Mouse (Mus musculus) T-helper 1 cell (primary cell): ENCODE results near the gene Paics.
"Not testable (repeated sequence)": the region's sequence is repeated elsewhere in the genome, so short reads cannot be mapped to it uniquely, and the experiment has no call there.

Experiments used
- in situ Hi-C: fragments of 300-600 bp; cut with MboI, MseI; formaldehyde crosslinking; loops from one replicate; pipeline ENCODE4 v1.15.1; 2025; ENCODE audit warnings: high pct_unique_total_duplicates

The Paics gene

DNA sequence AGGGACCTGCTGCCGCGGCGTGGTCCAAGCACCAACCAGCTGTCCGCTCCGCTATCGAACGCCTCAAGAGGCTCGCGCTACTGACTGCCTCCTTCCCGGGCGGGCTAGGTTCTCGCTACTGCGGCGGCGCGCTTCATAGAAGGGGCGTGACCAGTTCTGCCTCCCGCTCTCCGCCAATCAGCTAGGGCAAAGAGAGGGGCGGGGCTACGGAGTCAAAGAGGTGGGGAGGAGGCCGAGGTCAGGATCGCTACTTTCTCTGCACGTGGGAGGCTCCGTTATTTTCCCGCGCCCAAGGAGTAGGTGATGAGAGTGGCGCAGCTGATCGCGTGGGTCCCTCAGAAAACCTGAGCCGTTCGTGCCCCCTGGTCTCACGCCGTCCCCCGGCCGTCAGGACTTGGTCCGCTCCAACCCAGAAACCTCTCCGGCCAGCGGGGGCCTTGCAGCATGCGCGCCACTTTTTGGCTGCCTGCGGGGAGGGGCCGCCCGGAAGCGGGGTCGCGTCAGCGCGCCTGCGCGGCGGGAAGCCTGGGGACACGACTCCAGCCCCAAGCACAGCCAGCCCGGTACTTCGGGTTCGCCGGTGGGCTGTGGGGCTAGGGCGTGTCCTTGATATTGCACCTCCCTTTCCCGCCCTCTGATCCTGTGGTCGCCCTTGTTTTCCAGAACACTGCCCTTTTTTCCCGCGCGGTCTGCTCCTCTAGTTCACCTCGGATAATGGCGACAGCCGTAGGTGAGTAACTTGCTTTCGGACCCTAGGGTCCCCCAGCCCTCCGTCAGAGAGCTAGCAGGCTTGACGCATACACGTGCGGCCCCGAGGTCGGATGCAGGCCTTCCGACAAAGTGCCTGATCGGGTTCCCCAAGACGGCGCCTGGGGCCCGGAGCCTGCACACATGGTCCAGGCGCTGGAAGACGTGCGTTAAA, at the start of gene Paics, which contains the start of gene Ppat:
Gene Paics, plus strand, starts transcription at position 202 of the 922 bp plus-strand sequence.
Gene Ppat, minus strand, starts transcription at position 473 of the 922 bp plus-strand sequence.
- in situ Hi-C loops = loop anchor here (10.0 kb wide), 1 partner anchor 47 kb away; the partner anchor contains the start of gene Aasdh

DNA sequence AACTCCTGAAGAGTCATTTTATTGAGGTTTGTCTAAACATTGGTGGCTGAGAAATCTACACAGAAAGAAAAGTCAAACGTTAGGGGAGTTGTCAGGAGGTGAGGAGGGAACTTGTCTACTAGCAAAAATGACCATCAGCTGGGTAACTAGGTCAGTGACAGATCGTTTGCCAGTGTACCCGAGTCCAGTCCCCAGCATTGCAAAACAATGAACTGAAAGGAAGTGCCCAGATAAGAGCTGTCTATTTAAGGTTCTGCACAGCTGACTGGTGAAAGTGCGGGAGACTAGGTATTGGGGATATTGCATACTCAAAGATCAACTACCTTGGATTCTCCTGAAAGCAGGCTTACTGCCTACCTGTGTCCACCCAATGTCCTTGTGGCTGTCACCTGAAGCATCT, 49.0 kb upstream of the Paics start:
- in situ Hi-C loops = loop anchor here (10.0 kb wide), 1 partner anchor 53 kb away; the partner anchor contains the start of genes Paics and Ppat

DNA sequence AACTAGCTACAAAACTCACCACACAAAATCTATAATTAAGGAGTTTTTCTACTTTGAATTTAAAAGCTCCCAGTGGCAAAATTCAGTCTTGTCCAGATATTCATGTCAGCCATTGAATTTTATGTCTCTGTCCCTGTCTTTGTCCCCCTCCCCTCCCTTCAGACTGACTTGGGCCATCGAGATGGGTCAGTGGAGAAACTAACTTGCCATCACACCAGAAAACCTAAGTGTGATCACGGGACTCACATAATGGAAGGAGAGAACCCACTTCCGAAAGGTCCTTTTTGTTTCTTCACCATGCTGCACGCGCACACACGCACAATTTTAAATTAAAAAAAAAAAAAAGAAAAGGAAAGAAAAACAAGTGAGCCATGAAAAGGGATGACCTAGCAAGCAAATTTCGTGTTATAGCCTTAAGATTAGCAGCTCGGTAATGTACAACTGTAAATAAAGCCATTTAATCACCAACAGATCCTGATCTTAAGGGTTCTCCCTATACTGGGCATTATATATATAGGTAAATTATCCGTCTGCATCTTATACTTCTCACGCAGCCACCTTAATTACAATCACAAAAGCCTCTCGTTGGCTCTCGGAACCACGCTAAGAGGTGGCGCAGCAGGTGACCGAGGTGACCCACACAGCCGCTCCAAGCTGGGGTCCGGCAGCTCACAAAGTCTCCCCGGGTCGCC, 46.2 kb upstream of the Paics start:
- in situ Hi-C loops = loop anchor here (10.0 kb wide), 1 partner anchor 50 kb away; the partner anchor contains the start of genes Paics and Ppat

DNA sequence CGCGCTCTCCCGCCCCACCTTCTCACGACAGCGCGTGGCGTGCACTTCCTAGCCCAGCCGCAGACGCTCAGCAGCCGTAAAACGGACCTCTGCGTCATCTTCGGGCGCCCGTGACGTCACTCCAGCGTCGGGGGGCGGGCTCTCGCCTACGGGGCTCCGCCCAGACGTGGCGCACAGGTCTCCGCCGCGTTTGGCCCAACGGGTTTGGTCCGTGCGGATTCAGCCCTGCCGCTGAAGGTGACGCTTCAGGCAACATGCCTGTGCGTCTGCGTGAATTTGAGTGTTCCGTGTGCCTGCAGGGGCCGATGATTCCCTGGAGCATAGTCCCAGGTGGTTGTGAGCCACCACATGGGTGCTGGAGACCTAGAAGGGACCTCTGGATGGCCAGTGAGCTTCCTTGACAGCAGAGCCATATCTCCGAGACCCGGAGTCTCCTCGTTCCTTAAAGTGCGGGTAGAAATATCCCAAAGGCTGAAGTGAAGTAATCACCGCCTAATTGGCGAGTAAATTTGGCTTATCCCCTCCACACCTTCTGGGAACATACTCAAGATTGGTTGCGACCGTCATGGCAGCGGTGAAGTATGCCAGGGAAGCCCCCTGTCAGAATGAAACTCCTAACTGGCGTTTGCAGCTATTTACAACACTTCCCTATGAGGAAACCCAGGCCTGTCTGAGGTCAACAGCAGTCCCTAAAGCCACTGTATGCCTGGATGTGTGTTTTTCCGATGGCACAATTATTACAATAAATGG, 45.5 kb upstream of the Paics start, which contains the start of gene Aasdh:
Gene Aasdh, minus strand, starts transcription at position 110 of the 750 bp plus-strand sequence.
- in situ Hi-C loops = loop anchor here (10.0 kb wide), 1 partner anchor 49 kb away; the partner anchor contains the start of genes Paics and Ppat

DNA sequence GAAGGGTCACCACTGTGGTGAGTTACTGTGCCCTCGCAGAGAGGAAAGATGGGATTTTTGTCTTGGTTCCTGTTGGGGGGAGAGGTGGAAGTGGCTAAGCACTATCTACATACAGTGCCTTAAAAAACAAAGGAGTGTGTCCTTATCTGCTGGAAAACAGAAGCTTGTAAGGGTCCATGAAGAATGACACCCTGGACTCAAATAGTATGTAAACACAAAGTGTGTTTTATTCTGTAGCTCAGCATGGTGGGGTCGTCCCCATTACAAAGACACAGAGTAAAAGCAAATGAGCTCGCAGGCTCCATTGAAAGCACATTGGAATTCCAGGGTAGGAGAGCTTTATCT, 45.0 kb upstream of the Paics start:
- in situ Hi-C loops = loop anchor here (10.0 kb wide), 1 partner anchor 49 kb away; the partner anchor contains the start of genes Paics and Ppat

DNA sequence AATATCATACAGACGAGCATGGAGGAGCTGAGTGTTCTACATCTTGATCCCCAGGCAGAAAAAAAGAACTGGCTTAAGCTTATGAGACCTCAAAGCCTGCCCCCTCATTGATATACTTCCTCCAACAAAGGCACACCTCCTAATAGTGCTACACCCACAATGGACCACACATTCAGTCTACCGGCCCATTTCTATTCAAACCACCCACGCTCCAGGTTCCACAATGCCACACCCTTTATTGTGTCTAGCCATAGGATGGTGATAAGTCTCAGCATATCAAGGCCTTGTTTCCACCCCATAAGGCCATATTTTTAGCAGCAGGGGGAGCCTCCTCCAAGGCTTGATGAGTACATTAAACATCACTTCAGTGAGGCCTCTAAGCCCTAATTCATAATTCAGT, 40.3 kb upstream of the Paics start:
- in situ Hi-C loops = no loop called here

DNA sequence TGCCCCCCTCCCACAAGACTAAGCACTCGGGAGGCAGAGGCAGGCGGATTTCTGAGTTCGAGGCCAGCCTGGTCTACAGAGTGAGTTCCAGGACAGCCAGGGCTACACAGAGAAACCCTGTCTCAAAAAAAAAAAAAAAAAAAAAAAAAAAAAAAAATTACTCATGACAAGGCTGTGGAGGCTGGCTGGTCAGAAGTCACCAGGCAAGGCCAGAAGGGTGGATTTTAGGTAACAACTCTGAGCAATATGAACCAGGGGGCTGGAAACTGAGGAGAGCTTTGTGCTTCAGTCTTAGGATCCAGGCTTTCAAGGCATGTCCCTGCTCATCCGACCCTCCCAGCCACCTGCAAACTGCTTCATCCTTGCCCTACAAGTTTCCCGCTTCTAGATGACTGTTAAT, 38.6 kb upstream of the Paics start:
- in situ Hi-C loops = not testable (repeated sequence)

DNA sequence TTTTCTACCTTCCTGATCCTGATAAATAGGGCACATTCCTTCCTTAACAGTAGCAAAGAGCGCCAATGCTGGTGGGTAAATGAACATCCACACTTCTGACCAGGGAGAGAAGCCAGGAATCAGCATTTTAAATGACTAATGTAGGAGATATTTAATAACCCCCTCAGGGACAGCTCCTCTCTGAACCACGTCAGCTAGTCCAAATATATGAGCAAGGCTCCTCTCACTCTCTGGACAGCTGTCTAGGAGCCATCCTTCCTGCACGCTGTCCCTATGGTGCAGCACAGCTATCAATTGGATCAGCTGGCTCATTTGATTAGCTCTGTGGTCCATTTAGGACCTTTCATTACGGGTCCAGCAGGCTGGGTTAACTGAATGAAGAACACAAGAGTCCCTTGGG, 28.3 kb upstream of the Paics start:
- in situ Hi-C loops = loop anchor here (5.0 kb wide), 1 partner anchor 34 kb away; no protein-coding TSS in a partner anchor

DNA sequence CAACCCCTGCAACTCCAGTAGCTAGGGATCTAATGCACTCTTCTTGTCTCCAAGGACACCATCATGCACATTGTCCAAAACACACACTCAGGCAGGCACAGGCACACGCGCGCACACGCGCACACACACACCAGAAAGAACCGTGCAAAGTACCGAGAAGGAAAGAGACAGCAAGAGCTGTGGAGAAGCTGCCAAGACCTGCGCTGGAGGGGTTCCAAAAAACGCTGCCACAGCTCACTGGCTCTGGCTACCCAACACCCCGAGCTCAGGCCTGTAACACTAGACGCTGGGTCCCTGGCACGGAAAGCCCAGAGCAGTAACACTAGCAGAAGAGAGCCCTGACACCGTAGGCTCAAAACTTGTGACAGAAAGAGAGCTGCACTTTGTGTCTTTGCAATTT, 27.7 kb upstream of the Paics start:
- in situ Hi-C loops = loop anchor here (5.0 kb wide), 1 partner anchor 34 kb away; no protein-coding TSS in a partner anchor

DNA sequence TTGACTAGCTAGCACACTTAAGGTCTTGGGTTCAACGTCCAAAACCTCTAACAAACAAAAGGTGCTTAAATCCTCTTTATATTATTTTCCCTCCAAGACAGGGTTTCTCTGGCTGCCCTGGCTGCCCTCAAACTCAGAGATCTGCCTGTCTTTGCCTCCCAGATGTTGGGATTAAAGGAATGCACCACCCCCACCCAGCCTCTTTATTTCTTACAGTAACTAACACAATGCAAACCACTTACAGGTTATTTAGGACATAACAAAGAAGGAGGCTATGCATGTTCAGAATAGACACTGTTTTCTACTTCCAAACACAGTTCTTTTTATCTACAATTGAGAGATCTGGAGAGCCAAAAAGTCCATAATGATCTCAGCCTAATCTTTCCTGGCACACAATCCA, 26.8 kb upstream of the Paics start:
- in situ Hi-C loops = loop anchor here (5.0 kb wide), 1 partner anchor 33 kb away; no protein-coding TSS in a partner anchor

DNA sequence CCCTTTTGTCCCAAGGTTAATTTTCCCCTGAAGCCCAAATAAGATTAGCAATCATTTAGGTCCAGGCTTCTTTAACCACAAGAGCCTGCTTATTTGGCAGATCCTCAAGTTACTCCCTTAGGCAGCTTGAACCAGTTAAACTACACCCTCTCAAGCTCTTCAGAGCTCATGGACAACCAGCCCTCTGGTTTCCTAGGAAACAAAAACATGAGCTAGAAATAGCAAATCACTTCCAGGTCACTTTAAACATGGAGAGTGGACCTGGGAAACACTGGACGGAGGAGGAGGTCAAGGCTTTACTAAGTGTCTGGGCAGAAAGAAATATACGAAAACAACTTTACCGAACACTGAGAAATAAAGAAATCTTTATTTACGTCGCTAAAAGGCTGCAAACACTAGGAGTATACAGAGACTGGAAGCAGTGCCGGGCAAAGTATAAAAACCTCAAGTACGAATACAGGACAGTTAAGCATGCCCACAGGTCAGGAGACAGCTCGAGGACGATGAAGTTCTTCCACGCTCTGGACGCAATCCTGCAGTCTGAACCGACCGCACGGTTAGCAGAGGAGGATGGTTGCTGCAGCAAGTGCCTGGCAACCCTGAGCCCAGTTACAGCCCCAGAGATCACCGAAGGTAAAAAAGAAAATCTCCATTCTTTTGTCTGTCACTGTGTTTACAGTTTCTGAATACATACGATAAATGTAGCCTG, 22.8 kb upstream of the Paics start:
- in situ Hi-C loops = no loop called here

DNA sequence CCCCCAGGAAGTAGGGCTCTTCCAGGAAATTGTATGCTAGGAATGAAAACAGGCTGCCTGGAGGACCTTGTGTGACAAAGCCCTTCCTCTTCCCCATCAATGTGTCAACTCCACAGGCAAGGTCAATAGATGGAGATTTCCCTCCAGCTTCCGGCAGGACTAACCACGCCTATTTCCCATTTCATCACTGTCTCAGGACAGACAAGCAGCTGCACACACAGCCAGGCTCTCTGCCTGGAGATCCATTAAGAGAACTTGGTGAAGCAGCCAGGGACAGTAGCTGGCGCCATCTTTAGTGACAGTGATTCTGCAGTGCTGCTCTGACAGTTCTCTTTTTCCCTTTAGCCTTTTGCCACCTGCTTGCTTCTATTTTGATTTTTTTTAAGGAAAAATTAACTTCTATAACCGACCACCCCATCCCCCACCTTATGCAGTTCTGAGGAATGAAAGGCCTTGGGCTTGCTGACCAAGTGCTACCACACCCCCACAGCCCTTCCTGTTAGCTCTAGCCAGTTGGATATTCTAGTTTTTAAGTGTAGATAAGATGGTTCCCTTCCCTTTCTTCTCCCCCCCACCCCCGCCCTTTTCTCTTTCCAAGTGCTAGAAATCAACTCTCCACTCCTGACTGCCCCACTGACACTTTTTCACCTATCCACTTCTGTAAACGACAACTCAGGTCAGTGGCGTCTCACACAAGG, 21.8 kb upstream of the Paics start:
- in situ Hi-C loops = no loop called here

DNA sequence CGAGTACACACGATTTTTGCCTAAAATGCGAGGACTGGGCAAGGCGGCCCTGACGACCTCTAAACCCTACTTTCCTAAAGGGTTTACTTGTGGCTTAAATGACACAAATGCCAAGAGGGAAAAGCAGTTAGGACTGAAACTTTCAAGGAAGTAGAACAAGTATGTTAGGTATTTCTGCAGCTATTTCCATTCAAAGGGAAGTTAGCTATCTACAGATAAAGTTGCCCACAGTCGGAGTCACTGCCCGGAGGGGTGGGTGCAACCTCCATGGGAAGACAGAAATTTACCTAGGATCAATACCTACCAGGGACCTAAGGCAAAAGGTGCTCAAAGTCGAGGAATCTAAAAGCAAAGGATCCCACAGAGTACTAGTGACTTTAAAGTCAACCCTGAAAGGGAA, 11.4 kb upstream of the Paics start:
- in situ Hi-C loops = no loop called here

DNA sequence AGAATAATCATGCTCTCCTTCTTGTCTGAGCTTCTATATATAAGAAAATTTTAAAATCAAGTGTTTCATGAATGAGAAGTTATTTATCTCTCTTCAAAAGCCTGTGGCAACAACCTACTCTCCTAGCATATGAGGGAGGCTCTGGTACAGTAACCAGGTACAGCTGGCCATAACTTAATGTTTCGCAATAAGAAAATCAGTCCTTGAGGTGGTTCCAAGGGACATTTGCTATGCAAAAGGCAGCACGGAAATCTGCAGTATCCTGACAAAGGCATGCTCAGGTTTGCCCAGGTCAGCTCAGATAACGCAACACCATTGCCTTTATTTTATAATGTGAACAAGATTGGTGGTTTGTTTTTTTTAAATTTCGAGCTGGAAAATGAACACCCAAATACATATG, 9.1 kb upstream of the Paics start:
- in situ Hi-C loops = no loop called here

DNA sequence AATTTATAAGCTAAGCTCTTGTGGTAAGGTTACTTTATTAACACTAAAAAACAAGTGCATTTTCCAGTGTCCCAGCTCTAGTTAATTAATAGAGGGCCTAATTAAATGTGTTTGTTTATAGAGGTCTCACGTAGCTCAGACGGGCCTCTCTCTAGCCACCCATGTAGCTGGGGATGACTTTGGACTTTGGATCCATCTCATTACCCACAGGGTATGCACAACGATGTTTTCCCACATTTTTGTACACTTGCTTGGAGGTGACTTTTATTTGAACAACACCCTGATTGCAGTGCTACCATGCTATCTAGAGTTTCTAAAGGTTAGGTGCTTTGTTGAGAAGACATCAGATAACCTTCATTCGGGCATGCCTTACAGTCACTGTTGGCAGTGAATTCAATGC, 8.6 kb upstream of the Paics start:
- in situ Hi-C loops = no loop called here

DNA sequence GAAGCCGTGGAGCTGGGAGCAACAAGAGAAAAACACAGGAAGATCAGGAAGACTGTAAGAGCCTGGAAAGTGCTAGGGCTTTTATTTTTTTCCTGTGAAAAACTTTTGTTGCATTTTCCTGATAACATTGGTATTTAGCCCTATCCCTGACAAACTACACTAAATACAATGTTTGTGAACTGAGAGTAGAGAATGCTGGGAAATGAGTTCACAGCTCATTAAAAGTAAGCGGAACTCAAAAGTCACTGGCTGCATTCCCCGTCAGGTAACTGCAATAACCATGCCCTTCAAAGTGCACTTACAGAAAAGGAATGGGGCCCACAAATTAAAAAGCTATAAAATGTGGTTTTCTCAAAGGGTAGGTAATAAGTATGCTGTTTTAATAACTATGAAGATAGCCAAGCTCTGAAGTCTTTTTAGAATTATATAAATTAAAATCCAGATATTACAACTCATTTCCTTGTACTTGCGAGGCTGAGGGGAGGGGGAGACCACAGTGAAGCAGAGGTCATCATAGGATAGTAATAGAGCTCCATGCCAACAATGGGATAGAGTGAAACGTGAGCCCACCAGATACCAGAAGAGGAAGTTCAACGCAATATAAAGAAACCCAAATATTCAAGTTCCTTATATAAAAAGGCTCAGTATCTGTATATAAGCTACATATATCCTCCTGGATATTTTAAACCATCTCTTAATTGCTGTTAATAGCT, 6.0 kb upstream of the Paics start:
- in situ Hi-C loops = no loop called here

DNA sequence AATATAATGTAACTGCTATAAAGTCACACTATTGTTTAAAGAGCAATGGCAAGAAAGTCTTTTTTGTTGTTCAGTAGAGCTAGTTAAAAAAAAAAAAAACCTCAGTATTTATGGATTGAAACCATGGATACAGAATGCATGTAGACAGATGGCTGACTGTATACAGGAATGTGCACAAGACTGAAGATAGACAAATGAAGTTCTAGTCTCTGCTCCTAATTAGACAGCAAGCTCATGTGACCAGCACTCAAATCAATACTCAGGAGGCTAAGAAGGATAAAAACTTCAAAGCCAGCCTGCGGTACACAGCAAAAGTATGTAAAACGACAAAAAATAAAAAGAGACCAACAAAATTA, 5.5 kb upstream of the Paics start:
- in situ Hi-C loops = no loop called here

DNA sequence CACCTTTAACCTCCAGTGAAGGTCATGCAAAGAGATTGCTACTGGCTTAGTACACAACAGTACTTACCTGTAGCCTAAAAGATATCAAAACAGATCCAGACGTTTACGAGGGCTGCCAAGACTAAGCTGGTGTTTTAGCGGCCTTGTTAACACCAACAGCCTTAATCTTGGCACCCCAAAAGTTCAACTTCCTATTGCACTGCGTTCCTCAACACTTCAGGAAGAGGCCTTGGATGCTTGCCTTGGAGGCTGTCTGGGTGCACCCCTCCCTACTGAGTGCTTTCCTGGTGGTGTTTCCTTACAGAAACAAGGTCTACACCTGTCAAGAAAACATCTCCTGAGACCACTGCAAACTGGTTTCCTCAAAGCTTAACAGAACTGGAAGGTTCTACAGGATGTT, 4.0 kb upstream of the Paics start:
- in situ Hi-C loops = no loop called here

DNA sequence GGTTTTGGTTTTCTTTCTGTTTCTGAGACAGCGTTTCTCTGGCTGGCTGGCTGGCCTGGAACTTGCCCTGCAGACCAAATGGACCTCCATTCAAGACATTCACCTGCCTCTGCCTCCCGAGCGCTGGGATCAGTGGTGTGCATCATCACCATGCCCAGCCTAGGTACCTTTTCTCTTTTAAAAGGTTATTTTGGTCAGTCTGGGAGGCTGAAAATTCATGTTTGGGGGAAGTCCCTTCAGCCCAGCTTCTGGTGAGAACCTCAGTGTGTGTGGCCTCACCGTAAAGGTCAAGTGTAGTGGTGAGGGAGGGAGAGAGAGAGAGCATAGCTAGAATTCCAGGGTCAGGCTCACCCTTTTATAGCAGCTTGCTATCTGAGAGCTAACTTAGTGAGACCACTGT, 3.3 kb upstream of the Paics start:
- in situ Hi-C loops = no loop called here
